Mouse (Mus musculus): ENCODE results near the gene Fbxl21.

- TF ChIP-seq CTCF (IDR thresholded peaks at IDR 0.05; ENCODE audit: borderline replicate concordance, insufficient read depth, low read depth, low read length) (no peak), POLR2A (IDR thresholded peaks at IDR 0.05; ENCODE audit: borderline replicate concordance, insufficient read depth, low read length) (no peak)
These were observed 31.7 kb downstream of the Fbxl21 start for GRCm38 (mm10) chr13:56553923-56554322.

Measured in cerebellum, adult 2 months (tissue).